Mouse (Mus musculus): ENCODE data around the gene Pak6. TPM values are rescaled to one million over a fixed set of nuclear protein-coding genes. Genes with fewer than 3 reads are reported as not detected.

Pak6 gene
- polyA plus RNA-seq, 1 experiment from 2014 or later: 1.5 TPM

GRCm38 (mm10) chr2:118701971-118702882 is 39.1 kb downstream of the Pak6 start:
- peaks cover 92% of the 10 kb centered on the region for H3K27me3 ChIP-seq
- WGBS: 2% methylated on average over 51 of the region's 51 CpGs
- H3K36me3 ChIP-seq: no peaks in the 10 kb centered on the region
- no peak for ATAC-seq (ENCODE audit: insufficient number of reproducible peaks, insufficient read depth, low FRiP score, low TSS enrichment)
- H3K9ac ChIP-seq: 0 out of 2 replicates have a peak overlapping the region, but pooled peaks have one; percentile 34
- no peaks in the 10 kb centered on the region for H3K9me3 ChIP-seq
- peaks cover 34% of the 10 kb centered on the region for H3K4me1 ChIP-seq
- peak overlapping the region; percentile 40 for H3K4me3 ChIP-seq
- H3K27ac ChIP-seq: no peak overlapping the region
- peak overlapping the region; percentile 64 for H3K4me2 ChIP-seq (replicated peaks)

- no peak for ATAC-seq (ENCODE audit: insufficient number of reproducible peaks, insufficient read depth, low FRiP score, low TSS enrichment)
- H3K36me3 ChIP-seq: no peaks in the 10 kb centered on the region
- H3K27me3 ChIP-seq: peaks cover 95% of the 10 kb centered on the region
- under 1% methylated on average over 90 of the region's 93 CpGs for WGBS
- H3K4me2 ChIP-seq (replicated peaks): peak overlapping the region; percentile 64
- H3K9me3 ChIP-seq: no peaks in the 10 kb centered on the region
- no peak overlapping the region for H3K27ac ChIP-seq
- H3K9ac ChIP-seq: peak overlapping the region; percentile 43
- H3K4me3 ChIP-seq: peak overlapping the region; percentile 40
- H3K4me1 ChIP-seq: peaks cover 32% of the 10 kb centered on the region
Measured at GRCm38 (mm10) chr2:118702883-118703761, 40.0 kb downstream of the Pak6 start.

GRCm38 (mm10) chr2:118703913-118704730 is 41.0 kb downstream of the Pak6 start, which contains the start of gene Ankrd63:
Gene Ankrd63, minus strand, starts transcription at chr2:118703963.
- H3K36me3 ChIP-seq: no peaks in the 10 kb centered on the region
- H3K27ac ChIP-seq: no peak within 1 kb of the TSS
- H3K4me2 ChIP-seq (replicated peaks): peak within 1 kb of the TSS; percentile 64
- H3K9ac ChIP-seq: peak within 1 kb of the TSS; percentile 43
- no peaks in the 10 kb centered on the region for H3K9me3 ChIP-seq
- H3K4me3 ChIP-seq: peak within 1 kb of the TSS; percentile 40
- ATAC-seq (ENCODE audit: insufficient number of reproducible peaks, insufficient read depth, low FRiP score, low TSS enrichment): no peak
- H3K4me1 ChIP-seq: peaks cover 31% of the 10 kb centered on the region
- H3K27me3 ChIP-seq: peaks cover 100% of the 10 kb centered on the region
- WGBS: 2% methylated on average over 50 of the region's 50 CpGs

- H3K4me3 ChIP-seq: no peak overlapping the region
- H3K9me3 ChIP-seq: no peaks in the 10 kb centered on the region
- peaks cover 32% of the 10 kb centered on the region for H3K4me1 ChIP-seq
- ATAC-seq (ENCODE audit: insufficient number of reproducible peaks, insufficient read depth, low FRiP score, low TSS enrichment): no peak
- no peak overlapping the region for H3K4me2 ChIP-seq (replicated peaks)
- peaks cover 100% of the 10 kb centered on the region for H3K27me3 ChIP-seq
- no peak overlapping the region for H3K9ac ChIP-seq
- 8% methylated on average over 6 of the region's 6 CpGs for WGBS
- no peaks in the 10 kb centered on the region for H3K36me3 ChIP-seq
- no peak overlapping the region for H3K27ac ChIP-seq
Measured at GRCm38 (mm10) chr2:118706436-118706835, 43.3 kb downstream of the Pak6 start.

- Histone ChIP-seq H3K9me3 (no peaks in the 10 kb centered on the region), H3K4me3 (no peak overlapping the region), H3K4me2 (replicated peaks) (no peak overlapping the region), H3K4me1 (peaks cover 24% of the 10 kb centered on the region), H3K9ac (no peak overlapping the region), H3K27me3 (peaks cover 100% of the 10 kb centered on the region), H3K36me3 (no peaks in the 10 kb centered on the region), H3K27ac (no peak overlapping the region)
- ATAC-seq (ENCODE audit: insufficient number of reproducible peaks, insufficient read depth, low FRiP score, low TSS enrichment): no peak
- WGBS: 83% methylated on average over 4 of the region's 4 CpGs
Measured at GRCm38 (mm10) chr2:118708472-118708871, 45.4 kb downstream of the Pak6 start.

- Histone ChIP-seq H3K9me3 (no peaks in the 10 kb centered on the region), H3K27me3 (peaks cover 89% of the 10 kb centered on the region), H3K27ac (no peak overlapping the region), H3K36me3 (no peaks in the 10 kb centered on the region), H3K4me3 (no peak overlapping the region), H3K9ac (no peak overlapping the region), H3K4me1 (peaks cover 16% of the 10 kb centered on the region), H3K4me2 (replicated peaks) (no peak overlapping the region)
- no peak for ATAC-seq (ENCODE audit: insufficient number of reproducible peaks, insufficient read depth, low FRiP score, low TSS enrichment)
- WGBS: 19% methylated on average over 4 of the region's 4 CpGs
Measured at GRCm38 (mm10) chr2:118709655-118710221, 46.6 kb downstream of the Pak6 start.

GRCm38 (mm10) chr2:118711038-118711494 is 48.0 kb downstream of the Pak6 start:
- H3K9ac ChIP-seq: peak overlapping the region; percentile 39
- peak; percentile 24; the same call in 1 of the 2 replicates for ATAC-seq (ENCODE audit: insufficient number of reproducible peaks, insufficient read depth, low FRiP score, low TSS enrichment)
- WGBS: under 1% methylated on average over 36 of the region's 36 CpGs
- no peaks in the 10 kb centered on the region for H3K36me3 ChIP-seq
- no peaks in the 10 kb centered on the region for H3K9me3 ChIP-seq
- peak overlapping the region; percentile 37 for H3K4me3 ChIP-seq
- H3K27ac ChIP-seq: no peak overlapping the region
- peaks cover 76% of the 10 kb centered on the region for H3K27me3 ChIP-seq
- H3K4me1 ChIP-seq: peaks cover 16% of the 10 kb centered on the region
- H3K4me2 ChIP-seq (replicated peaks): peak overlapping the region; percentile 77

GRCm38 (mm10) chr2:118713631-118714030 is 50.5 kb downstream of the Pak6 start:
- H3K4me1 ChIP-seq: peaks cover 13% of the 10 kb centered on the region
- no peak overlapping the region for H3K4me2 ChIP-seq (replicated peaks)
- peaks cover 51% of the 10 kb centered on the region for H3K27me3 ChIP-seq
- H3K27ac ChIP-seq: no peak overlapping the region
- no peaks in the 10 kb centered on the region for H3K36me3 ChIP-seq
- ATAC-seq (ENCODE audit: insufficient number of reproducible peaks, insufficient read depth, low FRiP score, low TSS enrichment): no peak
- WGBS: 86% methylated on average over 6 of the region's 6 CpGs
- H3K9me3 ChIP-seq: no peaks in the 10 kb centered on the region
- H3K9ac ChIP-seq: no peak overlapping the region
- no peak overlapping the region for H3K4me3 ChIP-seq

GRCm38 (mm10) chr2:118714230-118714629 is 51.1 kb downstream of the Pak6 start:
- WGBS: 52% methylated on average over 4 of the region's 4 CpGs
- no peak overlapping the region for H3K4me2 ChIP-seq (replicated peaks)
- no peaks in the 10 kb centered on the region for H3K9me3 ChIP-seq
- no peak for ATAC-seq (ENCODE audit: insufficient number of reproducible peaks, insufficient read depth, low FRiP score, low TSS enrichment)
- peaks cover 13% of the 10 kb centered on the region for H3K4me1 ChIP-seq
- no peak overlapping the region for H3K9ac ChIP-seq
- peaks cover 49% of the 10 kb centered on the region for H3K27me3 ChIP-seq
- H3K36me3 ChIP-seq: no peaks in the 10 kb centered on the region
- no peak overlapping the region for H3K4me3 ChIP-seq
- no peak overlapping the region for H3K27ac ChIP-seq

- H3K36me3 ChIP-seq: no peaks in the 10 kb centered on the region
- H3K4me3 ChIP-seq: no peak overlapping the region
- peaks cover under 1% of the 10 kb centered on the region for H3K4me1 ChIP-seq
- H3K9ac ChIP-seq: no peak overlapping the region
- peaks cover 27% of the 10 kb centered on the region for H3K27me3 ChIP-seq
- ATAC-seq (ENCODE audit: insufficient number of reproducible peaks, insufficient read depth, low FRiP score, low TSS enrichment): no peak
- H3K27ac ChIP-seq: no peak overlapping the region
- no peaks in the 10 kb centered on the region for H3K9me3 ChIP-seq
- WGBS: 86% methylated on average over 5 of the region's 5 CpGs
- no peak overlapping the region for H3K4me2 ChIP-seq (replicated peaks)
Measured at GRCm38 (mm10) chr2:118716677-118717076, 53.6 kb downstream of the Pak6 start.
